Mouse (Mus musculus) natural killer cell, adult 2 months (primary cell): ENCODE measurements around the gene Med14.
A peak's percentile ranks its signal among the peaks of the same experiment; 100 is the strongest.

ENCODE experiments used
- DNase-seq, 2 experiments: peaks; one replicate each; pipeline ENCODE4 v3.0.0; 2022; ENCODE audit warnings: low spot score in 2 of 2

Med14 gene

GRCm38 (mm10) chrX:12761626-12762333, at the start of gene Med14:
Gene Med14 (minus strand): TSS chrX:12762073.
- peak; percentile 86 for DNase-seq

- no peak for DNase-seq
Measured at GRCm38 (mm10) chrX:12800559-12800958, 38.7 kb upstream of the Med14 start.

- peak in 1 of 2 experiments; percentile 20 for DNase-seq
Measured at GRCm38 (mm10) chrX:12794842-12795241, 33.0 kb upstream of the Med14 start.

- no peak for DNase-seq
Measured at GRCm38 (mm10) chrX:12791674-12792340, 29.9 kb upstream of the Med14 start.

- DNase-seq: no peak
Measured at GRCm38 (mm10) chrX:12773236-12773635, 11.4 kb upstream of the Med14 start.

GRCm38 (mm10) chrX:12771561-12771960, 9.7 kb upstream of the Med14 start:
- no peak for DNase-seq

GRCm38 (mm10) chrX:12768571-12768970, 6.7 kb upstream of the Med14 start:
- no peak for DNase-seq

- DNase-seq: peak; percentile 8 to 14
Measured at GRCm38 (mm10) chrX:12766846-12767564, 5.1 kb upstream of the Med14 start.

GRCm38 (mm10) chrX:12763127-12763834, 1.4 kb upstream of the Med14 start:
- no peak for DNase-seq

- DNase-seq: no peak
Measured at GRCm38 (mm10) chrX:12762334-12763126, 657 bp upstream of the Med14 start.

- DNase-seq: no peak
Measured at GRCm38 (mm10) chrX:12761259-12761625, 631 bp downstream of the Med14 start.

GRCm38 (mm10) chrX:12760501-12760900, 1.4 kb downstream of the Med14 start:
- DNase-seq: no peak

GRCm38 (mm10) chrX:12759625-12760024, 2.2 kb downstream of the Med14 start:
- no peak for DNase-seq

GRCm38 (mm10) chrX:12747886-12748285, 14.0 kb downstream of the Med14 start:
- DNase-seq: no peak

GRCm38 (mm10) chrX:12746729-12747128, 15.1 kb downstream of the Med14 start:
- no peak for DNase-seq

- DNase-seq: no peak
Measured at GRCm38 (mm10) chrX:12740396-12740795, 21.5 kb downstream of the Med14 start.

GRCm38 (mm10) chrX:12716036-12716435, 45.8 kb downstream of the Med14 start:
- no peak for DNase-seq

- DNase-seq: no peak
Measured at GRCm38 (mm10) chrX:12713796-12714195, 48.1 kb downstream of the Med14 start.

GRCm38 (mm10) chrX:12686910-12687309, 75.0 kb downstream of the Med14 start:
- no peak for DNase-seq

GRCm38 (mm10) chrX:12686071-12686470, 75.8 kb downstream of the Med14 start:
- no peak for DNase-seq

GRCm38 (mm10) chrX:12677396-12677795, 84.5 kb downstream of the Med14 start:
- peak; percentile 60 to 66 for DNase-seq
